Mouse (Mus musculus): ENCODE data around the gene Gpi1. TPM values are rescaled to one million over a fixed set of nuclear protein-coding genes. Genes with fewer than 3 reads are reported as not detected.
"Not testable (repeated sequence)": the region's sequence is repeated elsewhere in the genome, so short reads cannot be mapped to it uniquely, and the experiment has no call there.

Gpi1 gene
- polyA plus RNA-seq, 1 experiment from 2014 or later, result 487 TPM

GRCm38 (mm10) chr7:34221594-34222250 lies 8.4 kb downstream of the Gpi1 start:
- H3K27ac ChIP-seq (ENCODE audit: low read length), result no peak overlapping the region
- H3K4me1 ChIP-seq (ENCODE audit: control insufficient read depth, insufficient read depth, low read length), result peaks cover 10% of the 10 kb centered on the region
- no peaks in the 10 kb centered on the region for H3K27me3 ChIP-seq (replicated peaks; ENCODE audit: control insufficient read depth, insufficient read depth, low read length)
- no peak for ATAC-seq
- H3K4me3 ChIP-seq (ENCODE audit: low read length), result no peak overlapping the region
- H3K9ac ChIP-seq (ENCODE audit: low read depth, low read length), result no peak overlapping the region
- 92% methylated on average over 9 of the region's 9 CpGs for WGBS
- H3K4me2 ChIP-seq (ENCODE audit: low read depth, low read length), result no peak overlapping the region
- no peaks in the 10 kb centered on the region for H3K9me3 ChIP-seq (ENCODE audit: control insufficient read depth, low read length)
- H3K36me3 ChIP-seq (ENCODE audit: control insufficient read depth, insufficient read depth, low read length), result peaks cover 18% of the 10 kb centered on the region

- peak; percentile 53 for ATAC-seq
- H3K36me3 ChIP-seq (ENCODE audit: control insufficient read depth, insufficient read depth, low read length), result peaks cover 19% of the 10 kb centered on the region
- WGBS, result 76% methylated on average over 1 of the region's 1 CpGs
Observed at GRCm38 (mm10) chr7:34218496-34218895, 11.6 kb downstream of the Gpi1 start.

GRCm38 (mm10) chr7:34216474-34216873 lies 13.7 kb downstream of the Gpi1 start:
- 0 out of 2 replicates have a peak, but pooled peaks cover 5% of the 10 kb centered on the region for H3K4me1 ChIP-seq (ENCODE audit: control insufficient read depth, insufficient read depth, low read length)
- H3K36me3 ChIP-seq (ENCODE audit: control insufficient read depth, insufficient read depth, low read length), result peaks cover 10% of the 10 kb centered on the region
- no peak overlapping the region for H3K4me2 ChIP-seq (ENCODE audit: low read depth, low read length)
- H3K9me3 ChIP-seq (ENCODE audit: control insufficient read depth, low read length), result no peaks in the 10 kb centered on the region
- no peaks in the 10 kb centered on the region for H3K27me3 ChIP-seq (replicated peaks; ENCODE audit: control insufficient read depth, insufficient read depth, low read length)
- no peak overlapping the region for H3K27ac ChIP-seq (ENCODE audit: low read length)
- no peak overlapping the region for H3K9ac ChIP-seq (ENCODE audit: low read depth, low read length)
- 91% methylated on average over 10 of the region's 10 CpGs for WGBS
- no peak for ATAC-seq
- no peak overlapping the region for H3K4me3 ChIP-seq (ENCODE audit: low read length)

More at GRCm38 (mm10) chr7:34218496-34218895, 11.6 kb downstream of the Gpi1 start:
- Histone ChIP-seq H3K4me3 (ENCODE audit: low read length) (no peak overlapping the region), H3K27me3 (replicated peaks; ENCODE audit: control insufficient read depth, insufficient read depth, low read length) (no peaks in the 10 kb centered on the region), H3K4me1 (ENCODE audit: control insufficient read depth, insufficient read depth, low read length) (0 out of 2 replicates have a peak, but pooled peaks cover 5% of the 10 kb centered on the region), H3K4me2 (ENCODE audit: low read depth, low read length) (no peak overlapping the region), H3K9ac (ENCODE audit: low read depth, low read length) (no peak overlapping the region), H3K9me3 (ENCODE audit: control insufficient read depth, low read length) (no peaks in the 10 kb centered on the region), H3K27ac (ENCODE audit: low read length) (no peak overlapping the region)

- Histone ChIP-seq H3K4me3 (ENCODE audit: low read length) (no peak overlapping the region), H3K27me3 (replicated peaks; ENCODE audit: control insufficient read depth, insufficient read depth, low read length) (no peaks in the 10 kb centered on the region), H3K36me3 (ENCODE audit: control insufficient read depth, insufficient read depth, low read length) (peaks cover 10% of the 10 kb centered on the region), H3K4me1 (ENCODE audit: control insufficient read depth, insufficient read depth, low read length) (0 out of 2 replicates have a peak, but pooled peaks cover 5% of the 10 kb centered on the region), H3K9ac (ENCODE audit: low read depth, low read length) (no peak overlapping the region), H3K9me3 (ENCODE audit: control insufficient read depth, low read length) (no peaks in the 10 kb centered on the region), H3K4me2 (ENCODE audit: low read depth, low read length) (no peak overlapping the region), H3K27ac (ENCODE audit: low read length) (no peak overlapping the region)
- ATAC-seq, result peak; percentile 29
- 84% methylated on average over 9 of the region's 9 CpGs for WGBS
Observed at GRCm38 (mm10) chr7:34215481-34215880, 14.7 kb downstream of the Gpi1 start.

- H3K9ac ChIP-seq (ENCODE audit: low read depth, low read length), result no peak overlapping the region
- no peaks in the 10 kb centered on the region for H3K27me3 ChIP-seq (replicated peaks; ENCODE audit: control insufficient read depth, insufficient read depth, low read length)
- no peak overlapping the region for H3K27ac ChIP-seq (ENCODE audit: low read length)
- H3K4me2 ChIP-seq (ENCODE audit: low read depth, low read length), result no peak overlapping the region
- no peak overlapping the region for H3K4me3 ChIP-seq (ENCODE audit: low read length)
- peaks cover 11% of the 10 kb centered on the region for H3K36me3 ChIP-seq (ENCODE audit: control insufficient read depth, insufficient read depth, low read length)
- ATAC-seq, result no peak
- no peaks in the 10 kb centered on the region for H3K9me3 ChIP-seq (ENCODE audit: control insufficient read depth, low read length)
- 0 out of 2 replicates have a peak, but pooled peaks cover 5% of the 10 kb centered on the region for H3K4me1 ChIP-seq (ENCODE audit: control insufficient read depth, insufficient read depth, low read length)
- WGBS, result 93% methylated on average over 8 of the region's 8 CpGs
Observed at GRCm38 (mm10) chr7:34214644-34215043, 15.5 kb downstream of the Gpi1 start.

GRCm38 (mm10) chr7:34213281-34213680 lies 16.9 kb downstream of the Gpi1 start:
- Histone ChIP-seq H3K4me2 (ENCODE audit: low read depth, low read length) (no peak overlapping the region), H3K27ac (ENCODE audit: low read length) (no peak overlapping the region), H3K27me3 (replicated peaks; ENCODE audit: control insufficient read depth, insufficient read depth, low read length) (no peaks in the 10 kb centered on the region), H3K4me3 (ENCODE audit: low read length) (no peak overlapping the region), H3K4me1 (ENCODE audit: control insufficient read depth, insufficient read depth, low read length) (no peaks in the 10 kb centered on the region), H3K36me3 (ENCODE audit: control insufficient read depth, insufficient read depth, low read length) (peaks cover 19% of the 10 kb centered on the region), H3K9me3 (ENCODE audit: control insufficient read depth, low read length) (no peaks in the 10 kb centered on the region), H3K9ac (ENCODE audit: low read depth, low read length) (no peak overlapping the region)
- WGBS, result 83% methylated on average over 7 of the region's 7 CpGs
- no peak for ATAC-seq

- no peak overlapping the region for H3K27ac ChIP-seq (ENCODE audit: low read length)
- no peak for ATAC-seq
- no peaks in the 10 kb centered on the region for H3K27me3 ChIP-seq (replicated peaks; ENCODE audit: control insufficient read depth, insufficient read depth, low read length)
- peaks cover 41% of the 10 kb centered on the region for H3K36me3 ChIP-seq (ENCODE audit: control insufficient read depth, insufficient read depth, low read length)
- no peak overlapping the region for H3K4me3 ChIP-seq (ENCODE audit: low read length)
- no peaks in the 10 kb centered on the region for H3K9me3 ChIP-seq (ENCODE audit: control insufficient read depth, low read length)
- no peak overlapping the region for H3K4me2 ChIP-seq (ENCODE audit: low read depth, low read length)
- no peak overlapping the region for H3K9ac ChIP-seq (ENCODE audit: low read depth, low read length)
- 88% methylated on average over 9 of the region's 9 CpGs for WGBS
- H3K4me1 ChIP-seq (ENCODE audit: control insufficient read depth, insufficient read depth, low read length), result no peaks in the 10 kb centered on the region
Observed at GRCm38 (mm10) chr7:34208027-34208745, 21.9 kb downstream of the Gpi1 start.

- H3K36me3 ChIP-seq (ENCODE audit: control insufficient read depth, insufficient read depth, low read length), result peaks cover 52% of the 10 kb centered on the region
- 91% methylated on average over 6 of the region's 6 CpGs for WGBS
- no peaks in the 10 kb centered on the region for H3K4me1 ChIP-seq (ENCODE audit: control insufficient read depth, insufficient read depth, low read length)
- H3K27me3 ChIP-seq (replicated peaks; ENCODE audit: control insufficient read depth, insufficient read depth, low read length), result no peaks in the 10 kb centered on the region
- no peak overlapping the region for H3K4me2 ChIP-seq (ENCODE audit: low read depth, low read length)
- H3K27ac ChIP-seq (ENCODE audit: low read length), result no peak overlapping the region
- no peaks in the 10 kb centered on the region for H3K9me3 ChIP-seq (ENCODE audit: control insufficient read depth, low read length)
- no peak overlapping the region for H3K4me3 ChIP-seq (ENCODE audit: low read length)
- ATAC-seq, result no peak
- H3K9ac ChIP-seq (ENCODE audit: low read depth, low read length), result no peak overlapping the region
Observed at GRCm38 (mm10) chr7:34206331-34206730, 23.8 kb downstream of the Gpi1 start.

GRCm38 (mm10) chr7:34202147-34202546 lies 28.0 kb downstream of the Gpi1 start:
- not testable (repeated sequence) for ATAC-seq

More at GRCm38 (mm10) chr7:34202147-34202546, 28.0 kb downstream of the Gpi1 start:
- 96% methylated on average over 10 of the region's 10 CpGs for WGBS
- not testable (repeated sequence) for H3K9ac ChIP-seq (ENCODE audit: low read depth, low read length); H3K9me3 ChIP-seq (ENCODE audit: control insufficient read depth, low read length); H3K4me2 ChIP-seq (ENCODE audit: low read depth, low read length); H3K4me3 ChIP-seq (ENCODE audit: low read length); H3K27ac ChIP-seq (ENCODE audit: low read length); H3K27me3 ChIP-seq (replicated peaks; ENCODE audit: control insufficient read depth, insufficient read depth, low read length); H3K4me1 ChIP-seq (ENCODE audit: control insufficient read depth, insufficient read depth, low read length)
- H3K36me3 ChIP-seq (ENCODE audit: control insufficient read depth, insufficient read depth, low read length), result peaks cover 44% of the 10 kb centered on the region

All from intestine, embryonic 16.5 days (tissue).